Mouse (Mus musculus): ENCODE data around the gene Ssr3.

Gene Ssr3

GRCm38 (mm10) chr3:65373594-65374182 lies 18.7 kb downstream of the Ssr3 start:
- no peak for DNase-seq

GRCm38 (mm10) chr3:65372552-65372951 lies 19.9 kb downstream of the Ssr3 start:
- no peak for DNase-seq

- no peak for DNase-seq
Measured at GRCm38 (mm10) chr3:65367944-65368343, 24.5 kb downstream of the Ssr3 start.

GRCm38 (mm10) chr3:65365921-65366710 lies 26.3 kb downstream of the Ssr3 start:
- peak; percentile 31 for DNase-seq

GRCm38 (mm10) chr3:65365184-65365583 lies 27.2 kb downstream of the Ssr3 start:
- DNase-seq: no peak

GRCm38 (mm10) chr3:65363438-65363837 lies 29.0 kb downstream of the Ssr3 start:
- DNase-seq: peak; percentile 15

GRCm38 (mm10) chr3:65360163-65360969 lies 32.1 kb downstream of the Ssr3 start:
- no peak for DNase-seq

GRCm38 (mm10) chr3:65358841-65359240 lies 33.6 kb downstream of the Ssr3 start:
- no peak for DNase-seq

GRCm38 (mm10) chr3:65358275-65358674 lies 34.1 kb downstream of the Ssr3 start:
- DNase-seq: no peak

GRCm38 (mm10) chr3:65355479-65355878 lies 36.9 kb downstream of the Ssr3 start:
- DNase-seq: no peak

GRCm38 (mm10) chr3:65353263-65354037 lies 39.0 kb downstream of the Ssr3 start:
- DNase-seq: no peak

GRCm38 (mm10) chr3:65352278-65353127 lies 39.9 kb downstream of the Ssr3 start:
- DNase-seq: no peak

GRCm38 (mm10) chr3:65346176-65346575 lies 46.2 kb downstream of the Ssr3 start:
- DNase-seq: no peak

- DNase-seq: no peak
Measured at GRCm38 (mm10) chr3:65340173-65340951, 52.1 kb downstream of the Ssr3 start.

GRCm38 (mm10) chr3:65337835-65338464 lies 54.5 kb downstream of the Ssr3 start:
- DNase-seq: no peak

All from kidney, adult 11 months (tissue).